In genomic region chr3:157717313-157717921, GRCm38 (mm10) we compare ENCODE assay signal across 8 mouse cellular contexts.
DNase-seq lines count a peak whose midpoint lies in the region; ATAC-seq lines count a peak whose summit lies in the region.

No protein-coding gene starts in this region.

- no peak overlapping the region for H3K4me2 ChIP-seq in forebrain, embryonic 12.5 days
- H3K4me2 ChIP-seq in hindbrain, embryonic 12.5 days (replicated peaks), result no peak overlapping the region

- no peak overlapping the region for H3K27ac ChIP-seq in forebrain, embryonic 12.5 days
- no peak overlapping the region for H3K27ac ChIP-seq in hindbrain, embryonic 12.5 days

- H3K36me3 ChIP-seq in forebrain, embryonic 12.5 days (replicated peaks), result no peaks in the 10 kb centered on the region
- H3K36me3 ChIP-seq in hindbrain, embryonic 12.5 days, result no peaks in the 10 kb centered on the region

- peak; percentile 70 for ATAC-seq in forebrain, embryonic 12.5 days (ENCODE audit: low FRiP score)
- peak; percentile 64; the same call in 1 of the 2 replicates for ATAC-seq in hindbrain, embryonic 12.5 days (ENCODE audit: low FRiP score)

- H3K27me3 ChIP-seq in forebrain, embryonic 12.5 days, result 0 out of 2 replicates have a peak, but pooled peaks cover 3% of the 10 kb centered on the region
- H3K27me3 ChIP-seq in hindbrain, embryonic 12.5 days, result 0 out of 2 replicates have a peak, but pooled peaks cover 3% of the 10 kb centered on the region

- H3K9me3 ChIP-seq in forebrain, embryonic 12.5 days, result no peaks in the 10 kb centered on the region
- no peaks in the 10 kb centered on the region for H3K9me3 ChIP-seq in hindbrain, embryonic 12.5 days (replicated peaks)

- DNase-seq in MEL-GATA-1-ER (ENCODE audit: extremely low read depth, low read depth), result peak; percentile 58
- DNase-seq in c-Kit-negative CD71-positive TER-119-positive erythroid progenitor cells, embryonic 14.5 days (ENCODE audit: low read depth, low spot score), result peak; percentile 40
- DNase-seq in layer of hippocampus, adult 9-10 months (ENCODE audit: low spot score), result peak; percentile 11
- peak; percentile 79 for DNase-seq in lung, postnatal 14 days
- DNase-seq in right cerebral cortex, adult 2 months (ENCODE audit: low spot score in 2 of 2), result peak; percentile 80 to 87
- peak; percentile 71 for DNase-seq in urinary bladder, postnatal 25 days (ENCODE audit: low spot score)

- no peak overlapping the region for H3K4me3 ChIP-seq in forebrain, embryonic 12.5 days (replicated peaks)
- no peak overlapping the region for H3K4me3 ChIP-seq in hindbrain, embryonic 12.5 days

- no peaks in the 10 kb centered on the region for H3K4me1 ChIP-seq in forebrain, embryonic 12.5 days
- no peaks in the 10 kb centered on the region for H3K4me1 ChIP-seq in hindbrain, embryonic 12.5 days

- H3K9ac ChIP-seq in forebrain, embryonic 12.5 days, result no peak overlapping the region
- H3K9ac ChIP-seq in hindbrain, embryonic 12.5 days, result no peak overlapping the region

- 24% methylated on average over 7 of the region's 7 CpGs for WGBS in forebrain, embryonic 12.5 days
- WGBS in hindbrain, embryonic 12.5 days, result 20% methylated on average over 7 of the region's 7 CpGs

Comparison
In these comparisons a context has a peak if more than half of its experiments do, and no peak if none do; other contexts are left out.
1. DNase-seq: peak in every context shown above with its lines; median percentile 84 in right cerebral cortex, adult 2 months; 79 in lung, postnatal 14 days; 71 in urinary bladder, postnatal 25 days; 58 in MEL-GATA-1-ER; 40 in c-Kit-negative CD71-positive TER-119-positive erythroid progenitor cells, embryonic 14.5 days; 11 in layer of hippocampus, adult 9-10 months.